Mouse (Mus musculus) frontal cortex, postnatal 25 days (tissue): Measurements from ENCODE around the gene F830045P16Rik.
"Not testable (repeated sequence)": the region's sequence is repeated elsewhere in the genome, so short reads cannot be mapped to it uniquely, and the experiment has no call there.

Experiments
- DNase-seq, 2 experiments: peaks; one replicate each; pipeline ENCODE4 v3.0.0; 2022; ENCODE audit warnings: low spot score in 2 of 2

Gene F830045P16Rik

DNA sequence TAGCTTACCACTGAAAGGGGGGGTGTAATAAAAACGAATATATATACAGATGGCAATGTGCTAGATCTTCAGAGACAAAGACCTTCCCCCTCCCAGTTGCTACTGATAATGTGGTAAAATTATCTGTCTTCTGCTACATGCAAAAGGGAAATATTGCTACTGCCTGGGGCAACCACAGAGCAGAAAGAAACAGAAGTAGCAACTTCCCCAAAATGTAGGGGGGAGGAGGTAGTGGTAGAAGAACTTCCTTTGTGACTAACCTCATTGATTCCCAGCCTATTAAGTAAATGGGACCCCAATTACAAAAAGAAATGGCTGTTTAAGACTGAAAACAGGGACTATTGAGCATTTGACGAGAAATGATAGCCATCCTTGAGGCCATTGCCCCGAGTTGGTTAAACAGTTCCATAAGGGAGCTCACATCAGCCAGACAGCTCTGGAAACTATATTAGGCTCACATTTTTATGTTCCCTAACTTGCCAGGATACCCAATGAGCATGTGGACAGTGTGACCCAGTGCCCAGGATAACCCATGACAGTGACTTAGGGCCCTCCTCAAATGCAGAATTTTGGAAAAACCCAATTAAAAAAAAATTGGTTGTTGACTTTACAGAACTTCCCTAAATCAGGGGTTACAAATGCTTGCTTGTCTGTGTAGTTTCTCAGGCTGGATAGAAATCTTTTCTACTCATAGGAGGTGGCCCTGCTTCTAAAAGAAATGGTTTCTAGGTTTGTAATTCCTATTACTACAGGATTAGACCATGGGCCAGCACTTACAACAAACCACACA is 46.7 kb downstream of the F830045P16Rik start:
- DNase-seq, result no peak

DNA sequence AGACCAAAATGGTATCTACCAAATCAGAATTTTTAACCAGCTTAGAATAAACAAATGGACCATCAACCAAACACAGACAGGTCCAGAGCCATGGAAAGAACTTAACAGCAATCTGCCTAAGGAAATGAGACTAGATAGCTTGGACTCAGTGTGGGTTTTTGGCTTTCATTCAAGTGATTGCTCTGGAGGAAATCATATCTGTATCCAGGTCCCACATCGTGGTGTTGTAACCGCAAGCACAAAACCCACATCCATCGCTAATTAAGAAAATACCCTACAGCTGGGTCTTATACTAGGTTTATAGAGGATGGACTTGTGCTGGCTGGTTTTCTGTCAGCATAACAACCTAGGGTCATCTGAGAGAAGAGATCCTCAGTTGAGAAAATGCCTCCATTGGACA is 53.3 kb downstream of the F830045P16Rik start:
- DNase-seq, result no peak

DNA sequence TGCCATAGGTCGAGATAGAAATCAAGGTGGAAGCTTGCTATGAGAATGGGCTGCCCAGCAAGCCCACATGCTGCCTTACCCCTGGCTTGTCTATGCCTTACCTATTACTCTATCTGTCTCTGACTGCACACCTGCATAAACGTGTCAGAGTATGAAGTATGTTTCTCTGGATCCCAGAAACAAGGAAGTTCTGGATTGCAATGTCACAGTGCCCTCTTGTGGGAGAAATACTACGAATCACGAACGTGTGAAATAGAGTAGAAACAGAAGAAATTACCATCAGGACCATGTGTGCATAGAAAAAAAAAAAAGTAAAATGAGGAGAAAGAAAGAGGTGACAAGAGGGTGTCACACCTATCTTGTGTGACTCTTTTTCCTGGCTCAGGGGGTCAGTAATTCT is 64.5 kb downstream of the F830045P16Rik start:
- DNase-seq, result peak in 1 of 2 experiments; percentile 12

DNA sequence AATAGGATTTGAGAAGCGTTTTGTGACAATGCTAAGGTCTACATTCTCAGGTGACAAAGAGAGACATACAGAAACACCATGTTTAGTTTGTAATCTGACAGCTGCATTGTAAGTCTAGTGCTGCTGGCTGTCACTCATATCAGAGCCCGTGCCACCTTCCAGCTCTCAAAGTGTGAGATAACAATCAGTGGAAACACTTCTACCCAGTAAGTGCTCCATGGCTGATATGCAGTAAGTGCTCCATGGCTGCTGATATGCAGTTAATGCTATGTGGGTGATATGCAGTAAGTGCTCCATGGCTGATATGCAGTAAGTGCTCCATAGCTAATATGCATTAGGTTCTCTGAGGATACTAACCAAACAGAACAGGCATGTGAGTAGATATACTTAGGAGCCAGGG is 65.6 kb downstream of the F830045P16Rik start:
- DNase-seq, result no peak

DNA sequence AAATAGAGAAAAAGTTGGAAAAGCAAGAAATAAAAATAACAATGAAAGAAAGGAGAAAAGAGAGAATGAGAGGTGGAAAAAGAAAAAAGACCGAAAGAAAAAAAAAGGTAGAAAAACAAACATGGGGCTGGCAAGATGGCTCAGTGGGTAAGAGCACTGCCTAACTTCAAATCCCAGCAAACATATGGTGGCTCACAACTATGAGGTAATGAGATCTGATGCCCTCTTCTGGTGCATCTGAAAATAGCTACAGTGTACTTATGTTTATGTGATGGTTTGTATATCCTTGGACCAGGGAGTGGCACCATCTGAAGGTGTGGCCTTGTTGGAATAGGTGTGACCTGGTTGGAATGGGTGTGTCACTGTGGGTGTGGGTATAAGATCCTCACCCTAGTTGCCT is 97.6 kb downstream of the F830045P16Rik start:
- not testable (repeated sequence) for DNase-seq

DNA sequence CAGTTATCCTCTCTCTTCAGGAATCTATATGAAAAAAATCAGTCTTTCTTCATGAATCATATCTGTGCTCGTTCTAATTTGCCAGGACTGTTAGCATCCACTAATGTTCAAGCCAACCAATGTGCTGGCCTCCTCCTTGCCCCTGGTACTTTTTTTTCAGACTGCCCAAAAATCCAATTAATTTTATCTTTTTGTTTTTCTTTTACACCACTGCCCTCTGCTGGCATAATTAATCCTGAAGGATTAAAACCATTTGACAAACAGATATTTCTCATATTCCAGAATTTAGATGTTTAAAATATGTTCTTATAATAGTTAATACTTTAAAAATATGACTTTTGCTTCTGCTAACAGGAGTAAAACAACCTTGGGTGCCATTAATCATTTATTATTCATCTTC is 101.2 kb downstream of the F830045P16Rik start:
- DNase-seq, result no peak

DNA sequence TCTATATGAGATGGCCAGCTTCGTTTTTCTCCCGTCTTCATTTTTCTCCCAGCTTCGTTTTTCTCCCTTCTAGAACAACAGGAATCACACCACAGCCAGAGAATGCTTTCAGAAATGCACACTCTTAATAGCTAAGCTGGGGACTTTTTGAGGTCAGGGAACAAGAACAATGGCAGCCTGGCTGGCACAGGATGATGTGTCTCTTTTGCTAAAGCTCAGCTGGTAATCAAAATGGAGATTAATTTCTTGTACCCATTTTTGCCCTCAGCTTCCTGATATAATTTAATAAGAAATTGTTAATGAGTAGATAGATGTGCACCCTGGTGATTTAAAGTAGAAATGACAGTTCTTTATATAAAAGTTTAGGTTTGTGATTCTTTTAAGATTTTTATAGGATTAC is 112.7 kb downstream of the F830045P16Rik start:
- no peak for DNase-seq

DNA sequence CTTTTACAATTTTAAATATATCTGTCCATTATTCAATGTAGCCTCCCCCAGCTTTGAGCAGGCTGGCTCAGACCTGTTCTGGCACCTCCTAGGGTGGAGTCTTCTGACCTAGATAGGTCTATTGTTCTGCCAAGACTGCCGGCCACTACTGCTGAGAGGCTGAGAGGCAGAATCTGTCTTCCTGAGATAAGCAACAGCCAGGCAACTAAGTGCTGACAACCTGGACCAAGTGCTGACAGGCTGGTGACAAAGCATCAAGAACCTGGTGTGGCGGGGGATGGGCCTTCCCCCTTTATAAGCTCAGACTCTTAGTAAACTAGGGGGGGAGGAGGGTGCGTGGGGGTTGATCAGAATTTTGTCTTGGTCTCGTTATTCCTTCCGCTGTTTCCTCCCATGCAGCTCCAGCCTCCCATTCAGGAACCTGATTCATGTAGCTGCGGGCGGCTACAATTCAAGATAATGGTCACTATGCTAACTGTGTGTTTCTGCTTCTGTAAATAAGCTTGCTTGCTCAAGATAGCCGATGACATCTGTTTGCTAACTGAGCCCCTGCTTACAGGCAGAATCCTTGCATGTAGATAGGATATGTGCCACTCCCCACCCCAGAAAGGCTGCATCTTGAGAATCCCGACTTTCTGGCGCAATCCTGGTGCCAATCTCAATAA is 115.4 kb downstream of the F830045P16Rik start:
- DNase-seq, result no peak

DNA sequence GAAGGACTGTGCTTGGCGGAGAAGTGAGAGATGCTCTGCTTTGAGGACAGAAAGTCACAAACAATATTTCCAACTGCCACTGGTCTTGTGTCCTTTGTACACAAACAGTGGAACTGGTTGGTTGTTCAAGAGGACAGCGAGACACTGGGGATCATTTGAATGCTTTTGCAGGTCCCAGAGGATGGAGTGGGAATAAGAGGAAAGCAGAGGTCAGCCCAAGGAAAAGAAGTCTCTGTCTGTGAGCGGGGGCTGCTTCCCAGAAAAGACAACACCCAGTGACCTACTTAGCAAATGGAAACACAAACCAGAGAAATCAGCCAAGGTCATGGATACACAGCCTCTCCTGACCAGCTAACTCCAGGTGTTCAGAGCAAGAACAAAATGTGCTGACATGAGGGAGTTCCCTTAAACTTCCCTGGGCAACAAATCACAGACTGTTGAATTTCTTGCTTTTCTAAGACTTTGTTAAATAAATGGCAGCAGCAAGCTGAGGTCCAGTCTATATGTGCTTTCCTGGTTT is 117.0 kb downstream of the F830045P16Rik start:
- no peak for DNase-seq

DNA sequence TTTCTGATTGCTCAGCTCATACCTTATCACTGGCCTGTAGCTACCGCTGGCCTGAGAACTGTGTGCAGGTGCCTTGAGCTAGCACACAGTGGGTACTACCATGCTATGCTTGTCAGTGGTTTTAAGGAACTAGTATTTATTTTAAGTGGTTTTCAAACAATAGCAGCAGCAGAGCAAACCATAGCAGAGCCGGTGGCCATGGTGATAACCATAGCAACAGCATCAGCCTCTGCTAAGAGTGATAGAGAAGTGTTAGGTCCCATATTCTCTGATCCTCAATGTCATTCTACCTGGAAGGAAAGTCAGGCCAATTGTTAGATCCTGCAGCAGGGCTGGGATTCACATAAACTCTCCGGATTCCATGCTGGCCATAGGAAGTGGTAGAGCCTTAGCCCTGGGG is 121.8 kb downstream of the F830045P16Rik start:
- DNase-seq, result no peak

DNA sequence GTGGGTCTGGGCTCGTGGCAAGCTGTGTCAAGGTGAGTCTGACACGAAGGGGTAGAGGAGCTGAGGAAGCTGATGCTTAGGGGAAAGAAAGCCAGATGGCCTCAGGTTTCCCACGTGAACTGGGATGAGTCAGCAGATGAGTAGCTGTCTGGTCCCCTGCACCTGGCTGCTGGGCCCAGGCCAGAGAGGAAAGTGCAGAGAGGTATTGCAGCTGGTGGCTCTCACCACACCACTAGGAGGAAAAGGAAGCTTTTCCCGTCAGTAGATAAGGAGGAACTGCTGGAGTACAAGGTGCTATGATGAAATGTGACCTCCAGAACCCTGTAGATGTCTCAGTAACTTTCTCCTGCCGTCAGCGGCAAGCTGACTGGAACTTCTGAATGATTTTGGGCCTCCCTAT is 122.9 kb downstream of the F830045P16Rik start:
- no peak for DNase-seq

DNA sequence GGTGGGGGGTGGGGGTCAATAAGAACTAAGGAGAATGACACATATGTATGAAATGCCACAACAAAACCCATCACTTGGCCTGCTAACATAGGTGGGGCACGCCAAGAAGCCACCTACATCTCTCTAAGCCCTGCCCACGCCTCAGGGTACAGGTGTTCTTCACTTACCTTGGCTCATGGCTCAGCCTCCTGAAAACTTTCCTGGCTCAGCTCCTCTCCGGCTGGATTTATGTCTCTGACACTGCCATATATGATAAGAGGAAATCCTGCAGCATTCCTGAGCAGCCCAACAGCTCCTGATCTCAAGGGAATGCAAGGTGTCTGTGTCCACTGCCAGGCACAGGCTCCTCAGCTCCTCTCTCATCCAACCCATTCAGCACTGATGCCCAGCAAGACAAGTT is 124.8 kb downstream of the F830045P16Rik start:
- no peak for DNase-seq

DNA sequence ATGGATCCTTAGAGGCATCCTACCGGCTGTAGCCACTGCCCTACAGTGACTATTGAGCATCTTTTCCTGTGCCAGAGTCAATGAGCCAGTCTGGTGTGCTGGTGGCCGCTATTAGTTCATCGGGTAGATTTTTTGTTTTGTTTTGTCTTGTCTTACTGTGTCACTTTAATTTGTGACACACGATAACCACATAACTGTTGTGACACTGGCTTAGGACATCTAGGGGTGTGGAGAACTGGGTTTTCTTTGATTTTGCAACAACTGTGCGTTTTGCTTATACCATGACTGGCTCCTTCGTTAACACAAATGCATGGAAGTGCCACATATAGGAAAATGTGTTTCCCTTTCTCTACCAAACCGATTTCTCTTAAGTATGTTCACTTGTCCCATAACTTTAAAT is 126.1 kb downstream of the F830045P16Rik start:
- no peak for DNase-seq

DNA sequence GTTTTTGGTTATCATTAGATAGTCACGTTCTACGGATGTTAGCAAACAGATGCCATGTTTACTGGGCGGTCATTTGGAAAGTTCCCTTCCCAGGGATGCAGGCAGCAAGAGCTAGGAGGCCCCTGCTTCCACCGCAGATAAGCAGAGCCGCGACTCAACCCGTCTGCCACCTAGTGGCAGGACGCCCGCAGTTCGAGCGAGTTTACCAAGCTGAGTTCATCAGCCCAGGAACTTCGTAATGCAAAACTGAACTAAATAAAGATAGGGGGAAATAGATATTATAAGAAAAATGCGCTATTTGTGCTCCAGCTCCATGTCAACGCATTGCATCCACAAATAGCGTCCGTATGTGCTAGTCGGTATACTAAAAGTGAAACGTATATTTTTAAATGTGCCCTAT is 127.9 kb downstream of the F830045P16Rik start:
- DNase-seq, result peak; percentile 71 to 81
